Comparison of ENCODE assay signal across 1 mouse cellular context in genomic region chr5:34186391-34186790, GRCm38 (mm10).
TF ChIP-seq lines count a peak whose summit lies in the region.

No protein-coding gene starts in this region.

TF ChIP-seq in MEL, 35 proteins besides CTCF, POLR2A, EP300 and RAD21 (continued from another document):
- no peak for TF ChIP-seq ZNF384 (IDR thresholded peaks at IDR 0.05; ENCODE audit: low read depth, low read length)
- no peak for TF ChIP-seq MAZ (IDR thresholded peaks at IDR 0.05; ENCODE audit: low read depth, low read length)
- TF ChIP-seq MEF2A (IDR thresholded peaks at IDR 0.05; ENCODE audit: extremely low read depth, insufficient replicate concordance, low read depth, low read length, poor library complexity, severe bottlenecking), result no peak
- TF ChIP-seq UBTF (IDR thresholded peaks at IDR 0.05; ENCODE audit: borderline replicate concordance, insufficient read depth, low read depth, low read length), result no peak
- no peak for TF ChIP-seq GATA1 (IDR thresholded peaks at IDR 0.05; ENCODE audit: low read depth, low read length)
- TF ChIP-seq POLR2AphosphoS5 (IDR thresholded peaks at IDR 0.05; ENCODE audit: borderline replicate concordance, low read depth, low read length), result no peak
- TF ChIP-seq MYC (IDR thresholded peaks at IDR 0.05; ENCODE audit: low read depth, low read length), result no peak
